Mouse (Mus musculus) left cerebral cortex, adult 9 months (tissue): ENCODE measurements at regions not wholly inside any gene's neighbourhood (a gene's known extent, or its start where the extent isn't known, plus 50 kb on each side); places are given as distances from the start of the nearest gene placed in this dataset.

ENCODE experiments used
- DNase-seq, 2 experiments: peaks; one replicate each; pipeline ENCODE4 v3.0.0; 2022; ENCODE audit warnings: low spot score in 2 of 2

- no peak for DNase-seq
These were observed 181.9 kb downstream of the Kcna5 start for GRCm38 (mm10) chr6:126353346-126353745.

GRCm38 (mm10) chr6:126350476-126350875 lies 183.8 kb upstream of the Ntf3 start:
- DNase-seq, result no peak

- DNase-seq, result no peak
These were observed 183.2 kb upstream of the Ntf3 start for GRCm38 (mm10) chr6:126349905-126350304.

DNA sequence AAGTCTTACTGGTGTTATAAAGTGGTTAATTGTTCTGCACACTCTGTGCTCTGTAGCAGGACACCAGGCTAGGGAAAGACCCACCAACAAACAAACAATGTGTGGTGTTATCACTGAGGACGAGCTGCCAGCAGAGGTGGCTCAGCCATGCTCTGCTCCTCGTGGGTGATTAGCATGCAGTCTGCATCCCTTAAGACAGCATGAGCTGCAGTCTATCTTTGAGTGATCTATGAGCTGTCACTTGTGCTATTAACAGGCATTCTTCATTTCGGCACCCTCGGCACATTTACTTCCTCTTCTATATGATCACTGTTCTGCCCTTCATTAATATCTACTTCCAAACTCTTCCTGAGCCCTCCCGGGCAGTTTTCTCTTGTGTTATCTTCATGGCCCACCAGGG lies 178.5 kb upstream of the Ntf3 start:
- no peak for DNase-seq

DNA sequence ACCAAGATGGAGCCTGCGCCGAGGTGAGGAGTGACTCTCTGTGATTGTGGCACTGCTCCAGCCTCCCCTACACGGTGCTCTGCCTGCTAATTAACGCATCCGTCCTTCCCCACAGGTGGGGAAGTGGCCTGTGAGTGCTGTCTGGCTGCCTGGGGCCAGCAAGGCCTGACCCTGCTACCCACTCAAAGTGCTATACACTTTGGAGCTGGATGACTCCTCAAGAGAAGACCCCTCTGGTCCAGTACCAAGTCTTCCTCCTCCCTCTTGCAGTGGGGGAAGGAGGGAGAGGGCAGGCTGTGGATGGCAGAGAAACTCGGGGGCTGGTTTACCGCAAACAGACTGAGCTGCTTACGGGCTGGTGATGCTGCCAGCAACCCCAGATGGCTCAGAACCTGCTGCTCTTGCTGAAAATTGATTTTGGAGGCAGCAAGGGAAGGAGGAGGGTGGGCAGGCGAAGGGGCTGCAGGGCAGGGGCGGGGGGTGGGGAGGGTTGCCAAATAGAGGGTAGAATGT lies 173.4 kb upstream of the Ntf3 start:
- DNase-seq, result peak in 1 of 2 experiments; percentile 11

- no peak for DNase-seq
These were observed 171.0 kb upstream of the Ntf3 start for GRCm38 (mm10) chr6:126337711-126338110.

DNA sequence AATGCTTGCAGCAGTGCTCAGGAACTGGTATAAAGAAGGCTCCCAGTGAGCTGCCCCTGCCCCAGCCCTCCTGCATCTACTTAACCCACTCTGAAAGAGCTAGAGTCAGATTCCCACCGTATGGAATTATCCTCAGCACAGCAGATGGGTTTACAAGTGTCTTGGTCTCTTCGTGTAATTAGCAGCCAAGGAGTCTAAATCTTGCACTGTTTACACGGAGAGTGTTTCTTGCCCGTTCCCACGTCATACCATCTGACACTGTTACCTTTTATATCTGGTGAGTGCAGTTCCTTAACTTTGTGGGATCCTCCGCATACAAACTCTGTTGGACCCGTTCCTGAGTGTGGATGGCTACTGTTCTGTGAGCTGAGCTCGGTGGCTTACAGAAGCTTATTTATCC lies 167.5 kb upstream of the Ntf3 start:
- peak; percentile 14 to 69 for DNase-seq

- DNase-seq, result no peak
These were observed 160.5 kb upstream of the Ntf3 start for GRCm38 (mm10) chr6:126327187-126327586.

GRCm38 (mm10) chr6:126318523-126318922 lies 151.8 kb upstream of the Ntf3 start:
- no peak for DNase-seq

DNA sequence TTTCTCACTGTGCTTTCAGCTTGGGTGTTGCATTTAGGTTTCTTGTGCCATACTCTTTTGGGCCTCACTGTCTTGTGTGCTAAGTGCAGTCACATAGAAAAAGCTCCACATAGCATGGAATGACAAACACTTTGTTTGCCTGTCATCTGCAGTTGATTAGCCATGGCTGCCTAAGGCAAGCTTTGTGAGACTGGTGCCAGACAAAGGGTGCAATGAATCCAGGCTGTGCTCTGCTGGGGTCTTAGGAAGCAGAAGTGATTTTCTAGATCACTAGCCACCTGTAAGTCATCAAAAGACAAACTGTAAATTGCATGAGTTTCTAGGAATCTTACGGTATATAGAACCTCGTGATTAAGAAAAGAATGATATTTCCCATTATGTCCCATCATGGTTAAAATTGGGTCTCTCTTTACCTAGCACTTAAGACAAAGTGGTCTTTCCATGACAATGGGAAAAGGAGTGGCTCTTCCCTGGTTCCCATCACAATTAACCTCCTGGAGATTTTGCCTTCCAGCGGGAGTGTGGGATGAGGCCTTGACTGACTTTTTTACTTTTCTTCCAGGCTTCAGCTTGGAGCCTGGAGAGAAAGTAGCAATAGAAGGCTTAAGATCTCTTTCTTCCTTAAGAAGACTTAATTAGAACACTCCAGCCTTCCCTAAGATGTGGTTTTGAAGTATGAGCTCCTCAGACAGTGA lies 144.2 kb upstream of the Ntf3 start:
- DNase-seq, result no peak

GRCm38 (mm10) chr6:126303086-126303485 lies 136.4 kb upstream of the Ntf3 start:
- peak in 1 of 2 experiments; percentile 1 for DNase-seq

DNA sequence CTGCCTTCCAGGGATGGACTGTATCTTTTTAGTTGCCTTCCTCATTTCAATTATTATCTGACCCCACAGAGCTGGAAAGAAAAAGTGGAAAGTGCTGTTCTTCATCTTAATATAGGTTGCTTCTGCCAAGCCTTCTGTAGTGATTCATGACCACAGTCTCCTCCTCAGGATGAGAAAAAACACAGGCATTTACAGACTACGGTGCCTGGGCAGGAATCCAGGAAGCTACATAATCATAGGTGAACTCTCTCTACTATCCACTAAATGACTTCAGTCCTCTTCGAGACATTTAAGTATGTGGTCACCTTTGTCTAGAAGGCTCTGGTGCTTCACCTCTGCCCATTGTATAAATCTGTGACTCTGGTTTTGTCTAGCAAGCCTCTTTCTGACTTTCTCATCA lies 124.9 kb upstream of the Ntf3 start:
- no peak for DNase-seq

DNA sequence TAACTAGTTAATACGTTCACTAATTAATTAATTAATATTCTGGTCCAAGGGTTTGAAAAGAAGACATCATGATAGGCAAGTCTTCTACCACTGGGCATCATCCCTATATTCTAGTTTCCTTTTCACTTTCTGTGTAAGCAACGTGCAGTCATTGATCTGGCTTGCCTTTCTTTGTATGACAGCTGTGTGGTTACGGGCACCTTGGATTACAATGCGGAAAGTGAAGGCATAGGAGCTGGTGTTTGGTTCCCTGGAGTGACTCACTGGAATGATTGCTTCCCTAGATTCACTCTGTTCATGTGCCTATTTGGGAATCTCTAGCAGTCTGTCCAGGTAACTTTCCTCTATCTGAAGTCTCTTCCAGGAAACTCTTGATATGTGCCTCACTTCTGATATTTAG lies 120.5 kb upstream of the Ntf3 start:
- DNase-seq, result no peak

GRCm38 (mm10) chr6:126286201-126286600 lies 119.5 kb upstream of the Ntf3 start:
- no peak for DNase-seq

DNA sequence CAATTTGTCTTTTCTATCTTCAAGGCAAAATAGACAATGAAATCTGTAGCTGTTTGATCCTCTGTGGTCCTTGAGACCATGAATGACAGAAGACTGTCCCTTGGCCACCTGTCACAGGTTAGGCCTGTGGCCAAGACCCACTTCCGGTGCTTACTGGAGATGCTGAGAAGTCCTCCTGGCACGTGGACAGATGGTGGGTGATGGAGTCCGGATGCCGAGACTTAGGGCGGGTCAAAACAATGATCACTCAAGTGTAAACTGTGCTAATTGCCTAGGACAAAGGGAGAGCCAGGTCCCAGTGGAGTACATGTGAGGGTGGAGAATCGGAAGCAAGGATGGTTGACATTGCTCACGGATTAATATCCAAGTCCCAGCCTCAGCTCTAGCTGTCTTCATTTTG lies 117.7 kb upstream of the Ntf3 start:
- DNase-seq, result no peak

- no peak for DNase-seq
These were observed 113.6 kb upstream of the Ntf3 start for GRCm38 (mm10) chr6:126280352-126280751.

- DNase-seq, result no peak
These were observed 79.3 kb upstream of the Ntf3 start for GRCm38 (mm10) chr6:126245986-126246385.

GRCm38 (mm10) chr6:126245431-126245830 lies 78.7 kb upstream of the Ntf3 start:
- DNase-seq, result no peak

DNA sequence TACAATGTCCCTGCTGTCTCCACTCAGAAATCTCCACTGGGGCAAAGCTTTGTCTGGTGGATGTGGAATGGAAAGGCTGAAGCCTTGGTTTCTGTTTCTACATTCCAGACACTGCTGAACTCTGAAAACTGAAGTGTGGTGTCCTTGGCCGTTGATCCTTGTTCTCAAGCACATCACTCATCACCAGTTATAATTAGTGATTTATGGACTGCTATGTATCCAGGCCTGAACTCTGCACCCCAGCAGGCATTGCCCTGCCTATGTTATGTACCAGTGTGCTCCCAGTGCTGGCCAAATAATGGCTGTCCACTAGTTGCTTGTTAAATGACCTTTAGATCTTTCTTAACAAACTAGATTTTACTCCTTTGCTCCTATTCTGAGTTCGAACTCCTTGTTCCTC lies 75.6 kb upstream of the Ntf3 start:
- no peak for DNase-seq

DNA sequence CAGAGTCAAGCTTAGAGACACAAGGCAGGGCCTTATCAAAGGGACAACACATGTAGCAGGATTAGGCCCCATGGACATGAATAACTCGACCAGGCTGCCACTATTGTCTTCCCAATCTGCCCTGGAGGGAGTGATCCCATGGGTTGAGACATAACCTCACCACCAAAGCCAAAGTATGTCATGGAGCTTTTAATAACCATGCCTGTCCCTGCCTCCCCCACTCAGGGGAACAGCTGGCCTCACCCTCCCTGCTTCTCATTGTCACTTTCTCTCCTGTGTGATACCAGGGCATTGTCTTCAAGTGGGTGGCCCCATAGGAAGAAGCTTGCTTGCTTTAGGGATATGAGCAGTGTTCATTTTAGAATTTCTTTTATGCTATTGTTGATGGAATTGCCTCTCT lies 73.5 kb upstream of the Ntf3 start:
- DNase-seq, result no peak
